Mouse (Mus musculus) layer of hippocampus, adult 18-20 months (tissue): ENCODE measurements around the gene Wasf2. TPM values are rescaled to one million over a fixed set of nuclear protein-coding genes. Genes with fewer than 3 reads are reported as not detected.
A peak's percentile ranks its signal among the peaks of the same experiment; 100 is the strongest.

ENCODE experiments used
- DNase-seq, 2 experiments: peaks; one replicate each; pipeline ENCODE4 v3.0.0; 2022; ENCODE audit warnings: low spot score in 2 of 2
- total RNA-seq, 2 experiments: library from RNA; stranded (reverse); gene quantifications; 2 replicates each; pipeline ENCODE4 v1.2.3; 2021

Gene Wasf2
- total RNA-seq, 2 experiments from 2014 or later = 27.4 to 32.6 TPM

GRCm38 (mm10) chr4:133174361-133174760 is 44.1 kb downstream of the Wasf2 start:
- no peak for DNase-seq

GRCm38 (mm10) chr4:133175274-133175673 is 45.0 kb downstream of the Wasf2 start:
- DNase-seq = no peak

- no peak for DNase-seq
Measured at GRCm38 (mm10) chr4:133175998-133176760, 45.9 kb downstream of the Wasf2 start.

GRCm38 (mm10) chr4:133176761-133177403 is 46.6 kb downstream of the Wasf2 start:
- DNase-seq = peak in 1 of 2 experiments; percentile 50

- DNase-seq = no peak
Measured at GRCm38 (mm10) chr4:133178305-133178704, 48.0 kb downstream of the Wasf2 start.

- no peak for DNase-seq
Measured at GRCm38 (mm10) chr4:133179258-133179657, 49.0 kb downstream of the Wasf2 start.

- no peak for DNase-seq
Measured at GRCm38 (mm10) chr4:133182439-133183033, 52.2 kb downstream of the Wasf2 start.

- DNase-seq = no peak
Measured at GRCm38 (mm10) chr4:133184031-133184897, 54.0 kb downstream of the Wasf2 start.

- DNase-seq = no peak
Measured at GRCm38 (mm10) chr4:133184898-133185665, 54.8 kb downstream of the Wasf2 start.

- DNase-seq = no peak
Measured at GRCm38 (mm10) chr4:133185893-133186292, 55.6 kb downstream of the Wasf2 start.

GRCm38 (mm10) chr4:133186856-133187255 is 56.6 kb downstream of the Wasf2 start:
- DNase-seq = no peak

- no peak for DNase-seq
Measured at GRCm38 (mm10) chr4:133189396-133189795, 59.1 kb downstream of the Wasf2 start.

GRCm38 (mm10) chr4:133194482-133194881 is 64.2 kb downstream of the Wasf2 start:
- no peak for DNase-seq

- no peak for DNase-seq
Measured at GRCm38 (mm10) chr4:133195014-133195413, 64.7 kb downstream of the Wasf2 start.

- no peak for DNase-seq
Measured at GRCm38 (mm10) chr4:133196136-133196535, 65.8 kb downstream of the Wasf2 start.

GRCm38 (mm10) chr4:133196852-133197251 is 66.5 kb downstream of the Wasf2 start:
- no peak for DNase-seq

- DNase-seq = no peak
Measured at GRCm38 (mm10) chr4:133197355-133197754, 67.0 kb downstream of the Wasf2 start.

- DNase-seq = no peak
Measured at GRCm38 (mm10) chr4:133197801-133198286, 67.5 kb downstream of the Wasf2 start.

- no peak for DNase-seq
Measured at GRCm38 (mm10) chr4:133198337-133199180, 68.3 kb downstream of the Wasf2 start.
